Mouse (Mus musculus) right cerebral cortex, postnatal 25 days (tissue): Measurements from ENCODE around the gene Crb2.
A peak's percentile ranks its signal among the peaks of the same experiment; 100 is the strongest.

Experiments
- DNase-seq: peaks from one replicate; pipeline ENCODE4 v3.0.0; 2022

Crb2 gene

GRCm38 (mm10) chr2:37767080-37767547 lies 8.9 kb upstream of the Crb2 start:
- DNase-seq, result peak; percentile 78

DNA sequence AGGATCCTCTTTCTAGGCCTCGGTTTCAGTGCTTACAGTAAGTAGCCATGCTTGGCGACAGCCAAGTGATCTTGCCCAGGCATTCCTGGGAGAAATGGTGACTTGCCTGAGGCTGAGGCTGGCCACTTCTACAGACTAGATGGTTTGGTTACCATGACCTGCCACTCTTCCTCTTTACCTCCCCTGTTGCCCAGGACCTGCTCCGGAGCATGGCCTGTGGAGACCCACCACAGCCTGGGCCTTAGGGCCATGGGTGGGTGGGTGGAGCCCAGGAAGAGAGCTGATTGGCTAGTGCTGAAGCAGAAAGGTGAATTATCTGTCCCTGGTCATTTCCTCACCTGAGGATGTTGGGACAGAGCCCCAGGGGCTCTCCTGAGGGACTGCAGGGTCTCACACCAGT lies 8.3 kb upstream of the Crb2 start:
- no peak for DNase-seq

- no peak for DNase-seq
Measured at GRCm38 (mm10) chr2:37768903-37769302, 7.1 kb upstream of the Crb2 start.

DNA sequence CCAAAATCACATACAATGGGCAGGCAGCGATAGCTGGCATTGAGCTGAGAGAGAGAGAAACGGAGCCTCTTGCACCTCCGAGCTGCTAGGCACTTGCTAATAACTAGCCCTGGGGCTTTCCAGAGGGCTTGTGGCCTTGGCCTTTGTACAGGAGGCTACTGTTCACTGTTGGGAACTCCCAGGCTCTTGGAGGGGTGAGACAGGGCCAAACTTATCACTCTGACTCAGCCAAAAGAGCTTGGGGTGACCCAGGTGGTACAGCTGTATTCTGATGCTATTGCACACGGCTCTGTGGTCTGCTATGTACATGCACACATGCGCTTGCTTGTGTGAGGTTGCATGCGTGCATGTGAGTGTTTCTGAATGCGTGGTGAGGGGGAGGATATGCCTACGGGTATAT lies 6.3 kb upstream of the Crb2 start:
- no peak for DNase-seq

DNA sequence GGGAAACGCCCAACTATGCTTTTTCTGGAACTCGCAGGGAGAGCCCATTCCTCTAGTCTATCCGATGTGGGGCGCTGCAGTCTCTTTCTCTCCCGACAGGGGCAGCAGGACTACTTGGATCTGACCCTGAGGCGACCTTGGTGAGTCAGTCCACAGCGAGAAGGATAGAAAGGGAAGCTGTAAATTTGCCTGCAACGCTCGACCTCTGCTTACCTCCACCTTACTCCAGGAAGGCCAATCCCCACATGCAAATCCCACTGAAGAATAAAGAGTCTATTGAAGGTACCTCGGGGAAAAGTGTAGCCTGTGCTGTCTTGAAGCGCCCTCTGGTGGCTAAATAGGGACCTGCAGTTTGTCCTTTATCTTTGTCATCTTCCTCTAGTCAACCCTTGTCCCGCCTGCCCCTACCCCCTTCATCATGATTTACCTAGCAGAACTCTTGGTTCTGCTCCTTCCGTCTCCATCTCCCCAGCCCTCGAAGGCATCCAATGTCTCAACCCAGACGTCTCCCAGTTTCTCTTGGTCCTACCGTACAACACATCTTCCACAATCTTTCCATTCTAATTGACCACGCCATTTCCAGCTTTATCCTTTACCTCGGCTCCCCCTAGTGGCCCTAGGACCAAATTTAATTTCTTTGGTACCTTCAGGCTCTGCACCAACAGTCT lies 4.3 kb upstream of the Crb2 start:
- DNase-seq, result peak; percentile 86

DNA sequence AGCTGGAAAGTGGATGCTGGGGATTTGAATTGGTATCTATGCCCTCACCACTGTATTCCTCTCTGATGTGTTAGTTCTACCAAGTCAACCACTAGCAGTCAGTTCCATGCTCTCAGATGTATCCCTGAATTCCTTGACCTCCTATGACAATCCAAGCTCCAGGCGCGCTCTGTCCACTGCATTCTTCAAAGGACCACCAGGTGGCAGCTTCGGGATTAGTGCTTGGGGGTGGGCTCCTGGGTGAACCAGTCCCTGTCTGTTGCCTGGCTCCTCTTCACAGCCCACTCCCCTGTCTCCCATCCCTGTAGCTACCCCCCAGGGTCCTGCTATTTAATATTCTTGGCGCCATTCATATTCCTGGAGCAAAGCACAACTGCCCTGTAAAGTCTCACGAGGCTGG lies 1.5 kb upstream of the Crb2 start:
- no peak for DNase-seq

- DNase-seq, result no peak
Measured at GRCm38 (mm10) chr2:37776611-37777411, 762 bp downstream of the Crb2 start.

- DNase-seq, result no peak
Measured at GRCm38 (mm10) chr2:37777958-37778720, 2.1 kb downstream of the Crb2 start.

GRCm38 (mm10) chr2:37780270-37780929 lies 4.4 kb downstream of the Crb2 start:
- no peak for DNase-seq

- DNase-seq, result no peak
Measured at GRCm38 (mm10) chr2:37781421-37781820, 5.4 kb downstream of the Crb2 start.

- no peak for DNase-seq
Measured at GRCm38 (mm10) chr2:37782002-37782401, 6.0 kb downstream of the Crb2 start.

DNA sequence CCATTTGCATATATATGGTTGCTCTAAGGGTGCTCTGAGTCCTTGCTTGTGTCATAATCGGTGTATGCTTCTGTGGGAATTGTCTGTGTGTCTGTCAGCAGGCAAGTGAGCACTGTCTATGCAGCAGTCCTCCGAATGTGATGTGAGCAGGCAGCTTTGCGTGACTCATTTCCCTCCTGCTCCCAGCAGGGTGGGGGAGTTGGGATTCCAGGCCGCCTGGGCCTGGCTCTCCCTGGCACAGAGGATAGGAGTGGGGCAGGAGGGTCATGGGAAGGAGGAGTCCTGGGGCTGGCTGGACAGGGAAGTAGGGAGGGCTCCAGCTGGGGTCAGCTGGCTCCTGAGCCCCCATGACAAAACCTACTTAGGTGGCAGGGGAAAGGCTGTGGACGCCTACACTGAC lies 8.4 kb downstream of the Crb2 start:
- no peak for DNase-seq

DNA sequence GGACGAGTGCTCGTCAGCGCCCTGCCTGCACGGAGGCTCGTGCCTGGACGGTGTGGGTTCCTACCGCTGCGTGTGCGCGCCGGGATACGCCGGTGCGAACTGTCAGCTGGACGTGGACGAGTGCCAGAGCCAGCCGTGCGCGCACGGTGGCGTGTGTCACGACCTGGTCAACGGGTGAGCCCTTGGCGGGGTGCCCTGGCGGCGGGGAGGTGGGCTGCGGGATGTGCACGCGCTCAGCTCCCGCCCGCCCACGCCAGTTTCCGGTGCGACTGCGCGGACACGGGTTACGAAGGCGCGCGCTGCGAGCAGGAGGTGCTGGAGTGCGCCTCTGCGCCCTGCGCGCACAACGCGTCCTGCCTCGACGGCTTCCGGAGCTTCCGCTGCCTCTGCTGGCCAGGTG lies 10.4 kb downstream of the Crb2 start:
- DNase-seq, result no peak

DNA sequence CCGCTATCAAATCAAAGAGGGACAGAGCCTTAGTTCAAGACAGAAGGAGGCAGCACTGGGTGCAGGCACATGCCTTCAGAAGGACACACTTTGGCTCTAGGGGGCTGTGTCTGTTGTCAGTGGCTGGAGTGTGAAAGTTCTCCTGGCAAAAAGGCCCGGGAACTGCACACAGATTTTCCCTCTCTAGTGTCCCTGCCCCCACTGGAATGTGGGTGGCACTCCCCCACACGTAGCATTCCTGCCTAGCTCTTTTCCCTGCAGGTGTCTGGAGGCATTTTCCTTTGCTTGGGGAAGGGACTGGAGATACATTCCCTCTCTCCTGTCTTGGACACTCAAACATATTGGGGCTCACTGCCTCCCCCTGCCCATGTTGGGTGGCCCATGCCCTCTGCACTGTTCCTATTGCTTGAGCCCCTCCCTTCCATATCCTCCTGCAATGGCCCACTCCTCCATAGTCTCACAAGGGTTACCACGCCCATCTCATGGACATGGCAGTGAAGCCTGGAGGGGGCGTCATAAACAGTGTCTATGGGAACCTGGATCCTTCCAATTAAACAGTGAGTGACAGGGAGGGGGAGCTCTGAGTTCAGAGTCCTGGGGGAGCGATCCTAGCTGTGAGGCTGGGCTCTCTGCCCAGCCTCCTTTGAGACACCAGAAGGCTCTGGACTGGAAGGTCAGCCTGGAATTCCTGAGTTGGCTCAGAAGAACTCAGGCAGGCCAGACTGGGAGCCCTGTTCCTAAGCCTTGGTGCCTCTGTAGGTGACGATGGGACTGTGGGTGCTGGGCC lies 12.3 kb downstream of the Crb2 start:
- DNase-seq, result no peak

DNA sequence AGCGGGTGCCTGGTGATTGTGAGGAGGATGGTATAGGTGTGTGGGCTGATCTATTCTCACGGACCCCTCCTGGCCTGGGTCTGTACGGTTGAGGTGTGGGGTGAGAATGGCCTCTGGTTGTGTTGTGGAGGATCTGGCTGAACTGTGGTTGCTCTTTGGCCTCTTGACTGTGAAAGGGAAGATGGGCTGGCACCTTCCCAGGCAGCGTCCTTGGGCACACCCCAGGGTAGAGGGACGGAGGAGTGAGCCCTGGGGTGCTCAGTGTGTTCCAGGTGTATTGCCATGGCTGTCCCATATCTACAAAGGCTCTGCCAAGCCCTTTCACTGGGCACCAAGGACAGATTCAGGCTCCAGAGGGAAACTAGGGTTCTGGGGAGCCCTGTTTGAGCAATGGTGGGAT lies 13.0 kb downstream of the Crb2 start:
- DNase-seq, result no peak

GRCm38 (mm10) chr2:37789995-37790394 lies 13.9 kb downstream of the Crb2 start:
- no peak for DNase-seq

DNA sequence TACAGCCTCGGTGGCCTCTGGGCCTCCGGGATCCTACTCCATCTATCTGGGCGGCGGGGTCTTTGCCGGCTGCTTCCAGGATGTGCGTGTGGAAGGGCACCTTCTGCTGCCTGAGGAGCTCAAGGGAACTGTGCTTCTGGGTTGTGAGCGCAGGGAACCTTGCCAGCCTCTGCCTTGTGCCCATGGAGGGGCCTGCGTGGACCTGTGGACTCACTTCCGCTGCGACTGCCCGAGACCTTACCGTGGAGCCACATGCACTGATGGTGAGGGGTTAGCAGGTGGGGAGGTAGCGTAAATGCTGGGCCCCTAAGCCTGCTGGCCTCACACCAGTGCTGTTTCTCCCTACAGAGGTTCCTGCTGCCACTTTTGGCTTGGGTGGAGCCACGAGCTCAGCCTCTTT lies 14.7 kb downstream of the Crb2 start:
- no peak for DNase-seq

GRCm38 (mm10) chr2:37791340-37791739 lies 15.3 kb downstream of the Crb2 start:
- DNase-seq, result no peak

DNA sequence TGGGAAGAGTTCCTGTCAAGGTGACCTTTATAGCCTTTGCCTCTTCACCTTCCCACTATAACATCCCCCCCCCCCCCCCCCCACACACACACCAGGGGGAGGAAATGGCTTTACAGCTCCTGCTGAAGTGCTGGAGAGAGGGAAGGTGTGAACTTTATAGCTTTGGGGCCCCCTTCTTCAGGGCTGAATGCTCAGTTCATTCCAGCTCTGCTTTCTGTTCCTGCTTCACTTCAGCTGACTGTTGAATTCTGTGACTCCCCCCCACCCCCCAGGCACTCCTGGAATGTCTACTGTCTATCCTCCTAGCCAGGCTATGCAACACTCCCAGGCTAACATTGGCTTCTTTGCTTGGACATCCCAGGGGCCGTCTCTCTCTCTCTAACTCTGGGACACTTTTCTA lies 20.0 kb downstream of the Crb2 start:
- DNase-seq, result no peak

GRCm38 (mm10) chr2:37797046-37797445 lies 21.0 kb downstream of the Crb2 start:
- no peak for DNase-seq

DNA sequence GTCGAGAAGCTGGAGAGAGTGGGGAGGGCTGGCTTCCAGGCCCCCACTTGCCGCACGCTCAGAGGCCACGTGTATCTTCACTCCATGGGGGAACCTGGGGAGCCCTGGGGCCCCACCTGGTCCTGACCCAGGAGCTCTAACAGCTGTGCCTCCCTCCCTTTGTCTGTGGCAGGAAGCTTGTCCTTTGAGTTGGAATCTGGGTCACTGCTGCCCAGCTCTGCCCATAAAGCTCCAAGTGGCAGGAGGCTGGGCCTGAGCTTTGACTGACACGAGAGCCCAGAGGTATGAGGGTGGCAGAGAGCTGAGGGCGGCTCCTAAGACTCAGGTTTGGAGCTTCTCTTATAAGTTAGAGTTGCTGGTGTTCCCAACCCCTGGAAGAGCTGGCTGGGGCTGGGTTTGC lies 23.1 kb downstream of the Crb2 start:
- no peak for DNase-seq

GRCm38 (mm10) chr2:37801687-37802086 lies 25.6 kb downstream of the Crb2 start:
- no peak for DNase-seq
